Mouse (Mus musculus) CH12.LX (cell line): ENCODE results near the gene Tmc8. TPM values are rescaled to one million over a fixed set of nuclear protein-coding genes. Genes with fewer than 3 reads are reported as not detected.

Source experiments
- DNase-seq: peaks from one replicate; pipeline ENCODE4 v3.0.0-alpha.2; 2013; ENCODE audit errors: extremely low read depth
- H3K27ac ChIP-seq: 2 replicates; pipeline ENCODE4 v1.5.1; 2012; ENCODE audit warnings: low read depth, mild to moderate bottlenecking, control low read depth, moderate library complexity; ENCODE audit not compliant: insufficient read depth
- H3K27me3 ChIP-seq: replicated peaks from 2 replicates; pipeline ENCODE3; 2012; ENCODE audit warnings: inconsistent platforms
- H3K36me3 ChIP-seq, 2 experiments: replicated peaks in 1 of 2; 2 replicates each; pipeline versions ENCODE3 to v1.6.1; 2012; ENCODE audit warnings: inconsistent platforms in 1 of 2, low read length in 1 of 2, mild to moderate bottlenecking in 1 of 2, mixed read lengths in 1 of 2, moderate library complexity in 1 of 2; ENCODE audit not compliant: control insufficient read depth in 1 of 2, insufficient read depth in 1 of 2
- H3K4me1 ChIP-seq, 2 experiments: 2 replicates each; pipeline ENCODE4 v1.6.1; 2012; ENCODE audit warnings: inconsistent platforms in 1 of 2, moderate library complexity in 1 of 2; ENCODE audit not compliant: insufficient read depth in 2 of 2, control insufficient read depth in 1 of 2
- H3K4me2 ChIP-seq: 2 replicates; pipeline ENCODE4 v1.6.1; 2012; ENCODE audit warnings: low read depth, mild to moderate bottlenecking, control low read depth; ENCODE audit not compliant: poor library complexity, insufficient read depth, severe bottlenecking
- H3K4me3 ChIP-seq, 3 experiments: fragments of 150-350 bp in 1 of 3; sonication (generic) in 1 of 3; replicated peaks in 1 of 3; 2 replicates each; pipeline versions ENCODE3 to v1.5.1; 2011 to 2012; ENCODE audit warnings: low read depth in 2 of 3, low read length in 2 of 3, mild to moderate bottlenecking in 2 of 3, moderate library complexity in 2 of 3, control low read depth in 1 of 3, improper control_type of control experiment in 1 of 3, inconsistent platforms in 1 of 3, mixed read lengths in 1 of 3; ENCODE audit not compliant: poor library complexity in 1 of 3
- H3K79me2 ChIP-seq: replicated peaks from 2 replicates; pipeline ENCODE4 v1.6.1; 2012; ENCODE audit warnings: mild to moderate bottlenecking, moderate library complexity; ENCODE audit not compliant: control insufficient read depth, poor library complexity, insufficient read depth, severe bottlenecking; ENCODE audit errors: extremely low read depth
- H3K9ac ChIP-seq: 2 replicates; pipeline ENCODE4 v1.6.1; 2012; ENCODE audit warnings: low read depth, mild to moderate bottlenecking, control low read depth, moderate library complexity; ENCODE audit not compliant: insufficient read depth
- H3K9me3 ChIP-seq: replicated peaks from 2 replicates; pipeline ENCODE3; 2012; ENCODE audit warnings: low read length, inconsistent platforms, mixed read lengths
- BHLHE40 ChIP-seq: IDR thresholded peaks from 2 replicates; pipeline ENCODE4 v1.6.1; 2011; ENCODE audit warnings: mild to moderate bottlenecking, low read depth, low read length, improper control_type of control experiment
- E2F4 ChIP-seq: IDR thresholded peaks from 2 replicates; pipeline ENCODE4 v1.6.1; 2011; ENCODE audit warnings: low read depth, low read length, improper control_type of control experiment; ENCODE audit not compliant: insufficient replicate concordance
- ELF1 ChIP-seq: IDR thresholded peaks from 2 replicates; pipeline ENCODE4 v1.6.1; 2014; ENCODE audit warnings: low read depth, mild to moderate bottlenecking, inconsistent platforms, low read length, improper control_type of control experiment
- EP300 ChIP-seq: IDR thresholded peaks from 2 replicates; pipeline ENCODE4 v1.6.1; 2011; ENCODE audit warnings: low read length, improper control_type of control experiment
- ETS1 ChIP-seq: conservative IDR thresholded peaks from 2 replicates; pipeline ENCODE4 v1.6.1; 2012; ENCODE audit warnings: low read depth, mild to moderate bottlenecking, inconsistent platforms, low read length, improper control_type of control experiment, moderate library complexity
- HCFC1 ChIP-seq: IDR thresholded peaks from 2 replicates; pipeline ENCODE4 v1.6.1; 2012; ENCODE audit warnings: low read depth, mild to moderate bottlenecking, inconsistent platforms, low read length, improper control_type of control experiment
- MAX ChIP-seq: IDR thresholded peaks from 2 replicates; pipeline ENCODE4 v1.6.1; 2011; ENCODE audit warnings: low read length, improper control_type of control experiment
- MAZ ChIP-seq: IDR thresholded peaks from 2 replicates; pipeline ENCODE4 v1.6.1; 2012; ENCODE audit warnings: low read depth, mild to moderate bottlenecking, inconsistent platforms, low read length, improper control_type of control experiment, moderate library complexity
- PAX5 ChIP-seq: IDR thresholded peaks from 2 replicates; pipeline ENCODE4 v1.6.1; 2012; ENCODE audit warnings: low read length, inconsistent platforms, mixed read lengths
- POLR2AphosphoS2 ChIP-seq: IDR thresholded peaks from 2 replicates; pipeline ENCODE4 v1.6.1; 2011; ENCODE audit warnings: low read depth, low read length, improper control_type of control experiment
- RAD21 ChIP-seq: IDR thresholded peaks from 2 replicates; pipeline ENCODE4 v1.6.1; 2011; ENCODE audit warnings: low read depth, mild to moderate bottlenecking, low read length, improper control_type of control experiment, moderate library complexity
- RCOR1 ChIP-seq: conservative IDR thresholded peaks from 2 replicates; pipeline ENCODE4 v1.6.1; 2012; ENCODE audit warnings: low read depth, mild to moderate bottlenecking, inconsistent platforms, low read length, improper control_type of control experiment
- TBP ChIP-seq: conservative IDR thresholded peaks from 2 replicates; pipeline ENCODE4 v1.6.1; 2011; ENCODE audit warnings: low read depth, low read length, improper control_type of control experiment
- TCF12 ChIP-seq: IDR thresholded peaks from 2 replicates; pipeline ENCODE4 v1.6.1; 2014; ENCODE audit warnings: low read depth, mild to moderate bottlenecking, inconsistent platforms, low read length, improper control_type of control experiment
- UBTF ChIP-seq: IDR thresholded peaks from 2 replicates; pipeline ENCODE4 v1.6.1; 2012; ENCODE audit warnings: low read depth, mild to moderate bottlenecking, inconsistent platforms, low read length, improper control_type of control experiment, moderate library complexity
- ZKSCAN1 ChIP-seq: IDR thresholded peaks from 2 replicates; pipeline ENCODE4 v1.6.1; 2012; ENCODE audit warnings: low read depth, inconsistent platforms, low read length, improper control_type of control experiment, borderline replicate concordance
- ZMIZ1 ChIP-seq: IDR thresholded peaks from 2 replicates; pipeline ENCODE4 v1.6.1; 2012; ENCODE audit warnings: low read depth, mild to moderate bottlenecking, inconsistent platforms, low read length, improper control_type of control experiment
- dilution Hi-C: fragments of 300-500 bp; cut with MboI; formaldehyde crosslinking; loops from 2 replicates; pipeline ENCODE4 v1.14.3; 2020; ENCODE audit warnings: low sequenced_read_pairs; ENCODE audit not compliant: extremely low pct_unique_long_range_greater_than_20kb, extremely low pct_ligation_motif_present
- in situ Hi-C: fragments of 300-500 bp; cut with MboI; formaldehyde crosslinking; loops from 3 replicates; pipeline ENCODE4 v1.14.3; 2019; ENCODE audit warnings: low sequenced_read_pairs, low pct_ligation_motif_present, low pct_unique_long_range_greater_than_20kb, mixed read lengths
- polyA plus RNA-seq: library from polyadenylated mRNA; unstranded; fragments of >175 nt; gene quantifications from 2 replicates; pipeline ENCODE4 v1.2.1, GENCODE M21; 2012; ENCODE audit warnings: low read depth; ENCODE audit not compliant: insufficient read length
- total RNA-seq, 2 experiments: library from RNA; depleted of rRNA; stranded (reverse); fragments of 300-350 nt in 1 of 2; fragments of >200 nt in 1 of 2; gene quantifications; 2 replicates each; pipeline ENCODE4 v1.2.3; 2012 to 2014

The Tmc8 gene
- total and polyA plus RNA-seq, 3 experiments, result 2.2 to 9.8 (median 6.1) TPM

GRCm38 (mm10) chr11:117792281-117792888 is 10.5 kb downstream of the Tmc8 start (continued):
- TF ChIP-seq ZKSCAN1, result no peak
- TF ChIP-seq POLR2AphosphoS2, result 0 out of 2 replicates have a peak, but pooled peaks have one; percentile 43
- TF ChIP-seq ELF1, result peak; percentile 92
- TF ChIP-seq MAX, result peak; percentile 75; the same call in 1 of the 2 replicates
- peak; percentile 76; the same call in 1 of the 2 replicates for TF ChIP-seq TCF12
- no peak for TF ChIP-seq RCOR1
- peak; percentile 74; the same call in 1 of the 2 replicates for TF ChIP-seq TBP
- no peak for TF ChIP-seq E2F4

- Histone ChIP-seq H3K4me2 (no peak overlapping the region), H3K9me3 (no peaks in the 10 kb centered on the region), H3K4me1 (peaks cover 49 to 87% of the 10 kb centered on the region in 2 experiments), H3K36me3 (peaks cover 0 to 4% of the 10 kb centered on the region in 2 experiments), H3K4me3 (no peak overlapping the region), H3K79me2 (no peaks in the 10 kb centered on the region), H3K27me3 (no peaks in the 10 kb centered on the region), H3K27ac (no peak overlapping the region), H3K9ac (no peak overlapping the region)
- in situ Hi-C loops (loop anchor here (5.0 kb wide), 1 partner anchor 33 kb away; the partner anchor contains the start of genes Afmid and Tk1), dilution Hi-C loops (no loop called here)
- TF ChIP-seq POLR2AphosphoS2 (no peak), RCOR1 (no peak)
- no peak for DNase-seq
Observed at GRCm38 (mm10) chr11:117794035-117794551, 12.2 kb downstream of the Tmc8 start.

GRCm38 (mm10) chr11:117796954-117797353 is 15.1 kb downstream of the Tmc8 start:
- in situ Hi-C loops (loop anchor here (5.0 kb wide), 1 partner anchor 410 kb away; no protein-coding TSS in a partner anchor), dilution Hi-C loops (no loop called here)
- DNase-seq, result peak; percentile 81
- Histone ChIP-seq H3K9ac (no peak overlapping the region), H3K4me3 (no peak overlapping the region), H3K4me2 (no peak overlapping the region), H3K27ac (peak overlapping the region; percentile 6; the same call in 1 of the 2 replicates), H3K9me3 (no peaks in the 10 kb centered on the region), H3K79me2 (no peaks in the 10 kb centered on the region), H3K36me3 (peaks cover 0 to 2% of the 10 kb centered on the region in 2 experiments), H3K4me1 (peaks cover 48 to 93% of the 10 kb centered on the region in 2 experiments), H3K27me3 (no peaks in the 10 kb centered on the region)
- TF ChIP-seq ELF1 (peak; percentile 54), RAD21 (no peak), ETS1 (peak; percentile 64), EP300 (peak; percentile 56; the same call in 1 of the 2 replicates), PAX5 (no peak), TCF12 (peak; percentile 78), BHLHE40 (peak; percentile 72), UBTF (no peak; the same call in 1 of the 2 replicates), ZMIZ1 (no peak), HCFC1 (no peak), MAZ (no peak)
